Mouse (Mus musculus): Measurements from ENCODE around the gene Tmprss9. TPM values are rescaled to one million over a fixed set of nuclear protein-coding genes. Genes with fewer than 3 reads are reported as not detected.

The Tmprss9 gene
- polyA plus RNA-seq, 1 experiment: 0.12 TPM

- no peak for DNase-seq (ENCODE audit: low read depth)
These were observed 66.0 kb downstream of the Tmprss9 start for GRCm38 (mm10) chr10:80937646-80938045.

- DNase-seq (ENCODE audit: low read depth): no peak
These were observed 67.3 kb downstream of the Tmprss9 start for GRCm38 (mm10) chr10:80938831-80939550.

- DNase-seq (ENCODE audit: low read depth): no peak
These were observed 68.0 kb downstream of the Tmprss9 start for GRCm38 (mm10) chr10:80939671-80940070.

- DNase-seq (ENCODE audit: low read depth): no peak
These were observed 68.8 kb downstream of the Tmprss9 start for GRCm38 (mm10) chr10:80940320-80940987.

GRCm38 (mm10) chr10:80940988-80941347 lies 69.3 kb downstream of the Tmprss9 start:
- no peak for DNase-seq (ENCODE audit: low read depth)

GRCm38 (mm10) chr10:80942919-80943318 lies 71.3 kb downstream of the Tmprss9 start:
- no peak for DNase-seq (ENCODE audit: low read depth)

GRCm38 (mm10) chr10:80943701-80944100 lies 72.1 kb downstream of the Tmprss9 start:
- DNase-seq (ENCODE audit: low read depth): no peak

GRCm38 (mm10) chr10:80944231-80944630 lies 72.6 kb downstream of the Tmprss9 start:
- DNase-seq (ENCODE audit: low read depth): no peak

- no peak for DNase-seq (ENCODE audit: low read depth)
These were observed 75.2 kb downstream of the Tmprss9 start for GRCm38 (mm10) chr10:80946684-80947437.

GRCm38 (mm10) chr10:80947802-80948201 lies 76.2 kb downstream of the Tmprss9 start:
- no peak for DNase-seq (ENCODE audit: low read depth)

- no peak for DNase-seq (ENCODE audit: low read depth)
These were observed 76.9 kb downstream of the Tmprss9 start for GRCm38 (mm10) chr10:80948570-80948969.

GRCm38 (mm10) chr10:80949081-80949480 lies 77.4 kb downstream of the Tmprss9 start:
- no peak for DNase-seq (ENCODE audit: low read depth)

Other genes starting within 250 kb of the Tmprss9 start
- gene Csnk1g2, start 249.0 kb upstream of the Tmprss9 start, polyA plus RNA-seq (2012; rRNA removed): 228 and 235 TPM in 2 replicates
- 74.5 and 89.2 TPM in 2 replicates for gene Btbd2, start 214.8 kb upstream of the Tmprss9 start, polyA plus RNA-seq (2012; rRNA removed)
- 420 and 516 TPM in 2 replicates for gene Mknk2, start 193.7 kb upstream of the Tmprss9 start, polyA plus RNA-seq (2012; rRNA removed)
- 34.8 and 45.6 TPM in 2 replicates for gene Mob3a, start 169.9 kb upstream of the Tmprss9 start, polyA plus RNA-seq (2012; rRNA removed)
- gene Izumo4, start 169.7 kb upstream of the Tmprss9 start, polyA plus RNA-seq (2012; rRNA removed): 62.8 and 75.4 TPM in 2 replicates
- gene Ap3d1, start 129.6 kb upstream of the Tmprss9 start, polyA plus RNA-seq (2012; rRNA removed): 149 and 151 TPM in 2 replicates
- 18.7 and 38.6 TPM in 2 replicates for gene Dot1l, start 116.6 kb upstream of the Tmprss9 start, polyA plus RNA-seq (2012; rRNA removed)
- gene Sf3a2, start 73.7 kb upstream of the Tmprss9 start, polyA plus RNA-seq (2012; rRNA removed): 20.1 and 33.9 TPM in 2 replicates
- gene Plekhj1, start 73.2 kb upstream of the Tmprss9 start, polyA plus RNA-seq (2012; rRNA removed): 44.2 and 56.6 TPM in 2 replicates
- 0.38 and 0.39 TPM in 2 replicates for gene Amh, start 66.6 kb upstream of the Tmprss9 start, polyA plus RNA-seq (2012; rRNA removed)
- gene Jsrp1, start 58.4 kb upstream of the Tmprss9 start, polyA plus RNA-seq (2012; rRNA removed): 0.22 and 0.63 TPM in 2 replicates
- gene Oaz1, start 45.2 kb upstream of the Tmprss9 start, polyA plus RNA-seq (2012; rRNA removed): 628 and 915 TPM in 2 replicates
- gene Lingo3, start 27.8 kb upstream of the Tmprss9 start, polyA plus RNA-seq (2012; rRNA removed): 0.04 TPM in 1 of 2 replicates, not detected in the other
- 80.4 and 114 TPM in 2 replicates for gene Lsm7, start 16.6 kb upstream of the Tmprss9 start, polyA plus RNA-seq (2012; rRNA removed)
- gene Sppl2b, start 16.6 kb upstream of the Tmprss9 start, polyA plus RNA-seq (2012; rRNA removed): 67.4 and 71.5 TPM in 2 replicates
- 137 and 184 TPM in 2 replicates for gene Timm13, start 29.1 kb downstream of the Tmprss9 start, polyA plus RNA-seq (2012; rRNA removed)
- gene Lmnb2, start 46.4 kb downstream of the Tmprss9 start, polyA plus RNA-seq (2012; rRNA removed): 12.9 and 14.1 TPM in 2 replicates
- 14.7 and 15.3 TPM in 2 replicates for gene Gadd45b, start 58.2 kb downstream of the Tmprss9 start, polyA plus RNA-seq (2012; rRNA removed)
- 5.9 and 6.3 TPM in 2 replicates for gene Gng7, start 143.1 kb downstream of the Tmprss9 start, polyA plus RNA-seq (2012; rRNA removed)
- gene Diras1, start 153.8 kb downstream of the Tmprss9 start, polyA plus RNA-seq (2012; rRNA removed): not detected in 2 replicates
- gene Slc39a3, start 165.6 kb downstream of the Tmprss9 start, polyA plus RNA-seq (2012; rRNA removed): 31.0 and 34.3 TPM in 2 replicates
- gene Sgta, start 188.3 kb downstream of the Tmprss9 start, polyA plus RNA-seq (2012; rRNA removed): 197 and 235 TPM in 2 replicates
- gene Thop1, start 198.2 kb downstream of the Tmprss9 start, polyA plus RNA-seq (2012; rRNA removed): 31.7 and 35.0 TPM in 2 replicates
- gene Creb3l3, start 227.0 kb downstream of the Tmprss9 start, polyA plus RNA-seq (2012; rRNA removed): 0.41 and 0.61 TPM in 2 replicates
- gene Map2k2, start 234.1 kb downstream of the Tmprss9 start, polyA plus RNA-seq (2012; rRNA removed): 132 and 176 TPM in 2 replicates

Measured in gonadal fat pad, adult 2 months (tissue).